Mouse (Mus musculus) limb, embryonic 11.5 days (tissue): ENCODE measurements around the gene Cdc42ep2. TPM values are rescaled to one million over a fixed set of nuclear protein-coding genes. Genes with fewer than 3 reads are reported as not detected.

Experiments used
- ATAC-seq: fragments of 200-750 bp; cut with Nextera tagmentation; 2 replicates; pipeline ENCODE4 v1.8.0; 2017; ENCODE audit warnings: low read depth; ENCODE audit not compliant: insufficient number of reproducible peaks, low FRiP score, low TSS enrichment
- DNase-seq: peaks from one replicate; pipeline ENCODE4 v3.0.0-alpha.2; 2015; ENCODE audit warnings: low spot score
- H3K27ac ChIP-seq: fragments of 300-500 bp; sonication (generic); replicated peaks from 2 replicates; pipeline ENCODE4 v1.5.1; 2014; ENCODE audit warnings: low read depth, mild to moderate bottlenecking, low read length
- H3K27me3 ChIP-seq: fragments of 300-500 bp; sonication (generic); 2 replicates; pipeline ENCODE4 v1.6.1; 2014; ENCODE audit warnings: mild to moderate bottlenecking, low read length, mixed read lengths; ENCODE audit not compliant: control insufficient read depth, insufficient read depth
- H3K36me3 ChIP-seq: fragments of 300-500 bp; sonication (generic); 2 replicates; pipeline ENCODE4 v1.6.1; 2014; ENCODE audit warnings: mild to moderate bottlenecking, low read length, moderate library complexity, mixed read lengths; ENCODE audit not compliant: control insufficient read depth, insufficient read depth
- H3K4me1 ChIP-seq: fragments of 300-500 bp; sonication (generic); 2 replicates; pipeline ENCODE4 v1.6.1; 2014; ENCODE audit warnings: low read length, mixed read lengths; ENCODE audit not compliant: control insufficient read depth, insufficient read depth
- H3K4me2 ChIP-seq: fragments of 300-500 bp; sonication (generic); 2 replicates; pipeline ENCODE4 v1.6.1; 2014; ENCODE audit warnings: low read depth, mild to moderate bottlenecking, moderate library complexity; ENCODE audit not compliant: severe bottlenecking
- H3K4me3 ChIP-seq: fragments of 300-500 bp; sonication (generic); 2 replicates; pipeline ENCODE4 v1.5.1; 2014; ENCODE audit warnings: low read depth, low read length
- H3K9ac ChIP-seq: fragments of 300-500 bp; sonication (generic); 2 replicates; pipeline ENCODE4 v1.6.1; 2014; ENCODE audit warnings: mild to moderate bottlenecking, low read length
- H3K9me3 ChIP-seq: fragments of 300-500 bp; sonication (generic); 2 replicates; pipeline ENCODE4 v1.6.1; 2016; ENCODE audit warnings: low read length; ENCODE audit not compliant: control insufficient read depth
- WGBS: fragments of 180-500 bp; shearing (Covaris S2); extraction: QIAGEN DNeasy Blood & Tissue Kit; methylation state at CpG from one replicate; pipeline ENCODE4 v1.1.7; 2014; 5-methylcytosine and 5-hydroxymethylcytosine counted together
- polyA plus RNA-seq: library from polyadenylated mRNA; unstranded; fragments of >200 nt; fragmentation: Nextera tagmentation; extraction: Ambion mirVana; gene quantifications from 2 replicates; pipeline ENCODE4 v1.2.1, GENCODE M21; 2014

Gene Cdc42ep2
- polyA plus RNA-seq, 1 experiment from 2014 or later = 2.2 TPM

DNA sequence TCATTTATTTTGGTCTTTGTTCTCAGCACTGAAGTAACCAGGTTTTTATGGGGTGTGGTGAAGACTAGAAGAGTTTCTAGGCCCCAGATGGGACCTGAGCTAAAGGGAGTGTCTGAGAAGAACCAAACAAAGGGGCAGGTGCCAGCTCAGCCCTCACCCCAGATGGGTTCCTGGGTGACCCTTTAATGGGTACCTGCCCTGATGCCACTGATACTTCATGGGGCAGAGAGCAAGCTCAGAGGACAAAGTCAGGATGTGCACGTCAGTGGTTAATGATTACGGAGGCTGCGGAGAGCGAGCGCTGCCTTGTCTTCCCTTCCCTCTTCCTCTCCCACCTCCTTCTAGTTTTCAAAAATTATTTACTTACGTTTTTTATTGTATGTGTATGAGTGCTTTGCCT, 43.5 kb downstream of the Cdc42ep2 start:
- no peak overlapping the region for H3K4me2 ChIP-seq
- no peaks in the 10 kb centered on the region for H3K4me1 ChIP-seq
- no peaks in the 10 kb centered on the region for H3K9me3 ChIP-seq
- H3K9ac ChIP-seq = no peak overlapping the region
- H3K27me3 ChIP-seq = no peaks in the 10 kb centered on the region
- no peak for ATAC-seq
- H3K27ac ChIP-seq = no peak overlapping the region
- H3K4me3 ChIP-seq = no peak overlapping the region
- WGBS = 91% methylated on average over 6 of the region's 6 CpGs
- no peaks in the 10 kb centered on the region for H3K36me3 ChIP-seq
- no peak for DNase-seq

- Histone ChIP-seq H3K36me3 (no peaks in the 10 kb centered on the region), H3K9ac (no peak overlapping the region), H3K4me1 (no peaks in the 10 kb centered on the region), H3K9me3 (no peaks in the 10 kb centered on the region), H3K4me2 (no peak overlapping the region), H3K27ac (no peak overlapping the region), H3K4me3 (no peak overlapping the region), H3K27me3 (no peaks in the 10 kb centered on the region)
- 92% methylated on average over 7 of the region's 7 CpGs for WGBS
- DNase-seq = no peak
- ATAC-seq = no peak
Observed at GRCm38 (mm10) chr19:5879735-5880134, 44.9 kb downstream of the Cdc42ep2 start.

GRCm38 (mm10) chr19:5878916-5879315, 45.7 kb downstream of the Cdc42ep2 start:
- H3K27me3 ChIP-seq = no peaks in the 10 kb centered on the region
- no peaks in the 10 kb centered on the region for H3K9me3 ChIP-seq
- no peaks in the 10 kb centered on the region for H3K36me3 ChIP-seq
- WGBS = 84% methylated on average over 3 of the region's 3 CpGs
- DNase-seq = no peak
- H3K4me2 ChIP-seq = no peak overlapping the region
- no peak overlapping the region for H3K9ac ChIP-seq
- no peak overlapping the region for H3K4me3 ChIP-seq
- H3K27ac ChIP-seq = no peak overlapping the region
- 0 out of 2 replicates have a peak, but pooled peaks cover 3% of the 10 kb centered on the region for H3K4me1 ChIP-seq
- no peak for ATAC-seq

DNA sequence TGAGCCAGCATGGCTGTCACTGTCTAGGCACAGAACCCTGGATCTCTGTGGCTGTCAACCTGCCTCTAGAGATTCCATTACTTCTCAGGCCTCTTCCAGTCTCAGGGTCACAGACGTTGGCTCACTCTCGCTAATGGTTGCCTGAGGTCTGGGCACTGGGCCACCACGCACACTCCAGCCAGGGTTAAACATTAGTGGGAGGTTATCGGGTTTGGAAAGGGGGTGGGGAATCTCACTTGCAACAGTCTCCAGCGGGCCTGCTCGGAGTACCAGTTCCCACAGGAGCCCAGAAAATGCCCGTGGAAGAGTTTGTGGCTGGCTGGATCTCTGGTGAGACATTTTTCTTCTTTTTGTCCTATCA, 46.3 kb downstream of the Cdc42ep2 start:
- Histone ChIP-seq H3K4me1 (0 out of 2 replicates have a peak, but pooled peaks cover 4% of the 10 kb centered on the region), H3K4me3 (no peak overlapping the region), H3K27me3 (no peaks in the 10 kb centered on the region), H3K9me3 (no peaks in the 10 kb centered on the region), H3K9ac (no peak overlapping the region), H3K27ac (no peak overlapping the region), H3K36me3 (no peaks in the 10 kb centered on the region), H3K4me2 (no peak overlapping the region)
- WGBS = 77% methylated on average over 7 of the region's 7 CpGs
- DNase-seq = no peak
- ATAC-seq = no peak

DNA sequence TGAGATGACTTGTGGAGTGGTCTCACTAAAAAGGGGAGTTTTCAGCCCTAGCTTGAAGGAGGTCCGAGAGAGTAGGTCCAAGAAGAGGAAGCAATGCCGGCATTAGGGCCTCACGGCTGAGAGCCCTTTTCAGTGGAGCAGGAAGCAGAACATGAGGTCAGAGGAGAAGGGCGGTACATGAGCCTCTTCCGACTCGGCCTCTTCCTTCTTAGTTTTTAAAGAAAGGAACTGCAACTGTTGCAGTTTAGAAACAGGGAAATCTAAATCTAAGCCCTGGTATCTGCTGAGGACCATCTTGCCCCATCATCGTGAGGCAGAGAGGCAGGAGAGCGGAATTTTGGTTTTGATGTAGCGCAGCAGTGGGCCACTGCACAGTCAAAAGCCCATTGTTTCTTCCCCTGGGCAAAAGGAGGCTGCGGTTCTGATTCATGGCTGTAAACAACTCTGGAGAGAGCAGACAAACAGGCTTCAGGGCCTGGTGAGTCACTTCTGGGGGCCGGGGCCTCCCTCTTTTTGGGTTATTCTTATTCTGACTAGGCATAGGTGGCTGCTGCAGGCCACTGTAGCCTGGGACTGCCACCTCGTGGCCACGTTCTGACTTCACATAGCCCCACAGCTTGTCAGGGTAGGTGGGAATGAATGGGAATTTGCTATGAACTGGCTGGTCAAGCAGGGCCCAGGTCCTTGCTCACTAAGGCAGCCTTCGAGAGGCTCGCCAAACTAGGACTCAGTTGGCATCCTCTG, 46.8 kb downstream of the Cdc42ep2 start, which contains the start of gene Slc25a45:
TSS of gene Slc25a45 (plus strand) at position 191 of the 744 bp plus-strand sequence.
- no peaks in the 10 kb centered on the region for H3K27me3 ChIP-seq
- no peak within 1 kb of the TSS for H3K4me2 ChIP-seq
- H3K27ac ChIP-seq = no peak within 1 kb of the TSS
- H3K36me3 ChIP-seq = no peaks in the 10 kb centered on the region
- H3K9me3 ChIP-seq = no peaks in the 10 kb centered on the region
- no peak within 1 kb of the TSS for H3K4me3 ChIP-seq
- H3K9ac ChIP-seq = peak within 1 kb of the TSS; percentile 23; the same call in 1 of the 2 replicates
- 0 out of 2 replicates have a peak, but pooled peaks cover 4% of the 10 kb centered on the region for H3K4me1 ChIP-seq
- ATAC-seq (peak; percentile 51; the same call in 1 of the 2 replicates), DNase-seq (peak; percentile 80)
- 52% methylated on average over 15 of the region's 15 CpGs for WGBS

DNA sequence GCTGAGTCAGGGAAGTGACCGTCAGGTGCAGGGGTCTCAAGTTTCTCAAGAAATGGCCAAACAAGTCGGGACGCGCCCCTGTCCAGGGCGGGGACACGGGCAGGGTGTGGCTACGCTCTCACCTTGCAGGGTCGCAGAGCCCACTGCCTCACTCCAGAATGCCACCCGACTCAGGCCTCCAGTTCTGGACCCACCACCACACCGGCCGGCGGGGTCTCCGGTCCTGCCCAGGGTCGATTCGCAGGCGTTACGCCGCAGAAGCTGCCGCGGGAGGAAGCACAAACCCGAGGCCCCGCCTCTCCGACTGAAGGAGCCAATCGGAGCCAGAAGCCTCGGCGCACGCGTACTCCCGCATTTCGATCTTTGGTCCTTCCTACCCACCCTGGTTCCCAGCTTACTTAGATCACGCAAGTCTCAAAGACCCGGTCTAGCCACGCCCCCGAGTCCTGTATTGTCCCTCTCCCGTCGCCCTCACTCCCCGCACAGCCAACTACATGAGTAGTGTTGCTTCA, 49.6 kb downstream of the Cdc42ep2 start, which contains the start of gene Frmd8:
TSS of gene Frmd8 (minus strand) at position 306 of the 512 bp plus-strand sequence.
- H3K27me3 ChIP-seq = no peaks in the 10 kb centered on the region
- no peaks in the 10 kb centered on the region for H3K9me3 ChIP-seq
- DNase-seq (peak; percentile 93), ATAC-seq (peak; percentile 82)
- H3K27ac ChIP-seq = peak within 1 kb of the TSS; percentile 43
- H3K4me2 ChIP-seq = peak within 1 kb of the TSS; percentile 68
- H3K4me3 ChIP-seq = peak within 1 kb of the TSS; percentile 57
- peaks cover 21% of the 10 kb centered on the region for H3K4me1 ChIP-seq
- H3K9ac ChIP-seq = peak within 1 kb of the TSS; percentile 64
- H3K36me3 ChIP-seq = peaks cover 6% of the 10 kb centered on the region
- WGBS = 0% methylated on average over 37 of the region's 37 CpGs

DNA sequence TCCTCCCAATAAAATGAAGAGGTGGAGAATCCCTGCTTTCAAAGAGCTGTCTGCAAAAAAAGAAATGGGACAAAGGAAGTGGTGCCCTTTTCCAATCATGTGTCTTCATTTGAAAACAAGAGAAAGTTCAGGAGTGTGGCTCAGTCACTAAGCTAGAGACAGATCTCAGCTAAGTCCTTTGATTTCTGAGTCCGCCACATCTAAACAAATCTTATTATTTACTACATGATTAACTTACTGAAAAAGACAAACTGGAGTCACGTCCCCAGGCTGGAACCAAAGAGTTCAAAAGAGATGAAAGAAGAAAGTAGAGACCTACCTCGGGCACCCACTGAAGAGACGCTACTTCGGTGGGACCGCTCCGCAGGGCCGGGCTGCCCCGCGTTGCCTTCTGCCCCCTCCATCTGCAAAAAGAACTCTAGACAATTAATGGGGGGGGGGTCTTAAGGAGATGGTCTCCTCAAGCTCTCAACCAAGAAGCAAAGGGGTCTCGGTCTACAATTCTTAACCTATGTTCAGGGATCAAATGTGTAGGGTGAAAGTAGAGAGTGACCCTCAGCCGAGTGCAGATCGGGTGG, 50.1 kb downstream of the Cdc42ep2 start:
- peak overlapping the region; percentile 38; the same call in 1 of the 2 replicates for H3K27ac ChIP-seq
- H3K4me3 ChIP-seq = peak overlapping the region; percentile 57
- WGBS = 16% methylated on average over 13 of the region's 13 CpGs
- DNase-seq (no peak), ATAC-seq (no peak)
- peaks cover 10% of the 10 kb centered on the region for H3K36me3 ChIP-seq
- H3K27me3 ChIP-seq = no peaks in the 10 kb centered on the region
- H3K9me3 ChIP-seq = no peaks in the 10 kb centered on the region
- H3K9ac ChIP-seq = peak overlapping the region; percentile 64
- peak overlapping the region; percentile 68 for H3K4me2 ChIP-seq
- H3K4me1 ChIP-seq = peaks cover 21% of the 10 kb centered on the region

DNA sequence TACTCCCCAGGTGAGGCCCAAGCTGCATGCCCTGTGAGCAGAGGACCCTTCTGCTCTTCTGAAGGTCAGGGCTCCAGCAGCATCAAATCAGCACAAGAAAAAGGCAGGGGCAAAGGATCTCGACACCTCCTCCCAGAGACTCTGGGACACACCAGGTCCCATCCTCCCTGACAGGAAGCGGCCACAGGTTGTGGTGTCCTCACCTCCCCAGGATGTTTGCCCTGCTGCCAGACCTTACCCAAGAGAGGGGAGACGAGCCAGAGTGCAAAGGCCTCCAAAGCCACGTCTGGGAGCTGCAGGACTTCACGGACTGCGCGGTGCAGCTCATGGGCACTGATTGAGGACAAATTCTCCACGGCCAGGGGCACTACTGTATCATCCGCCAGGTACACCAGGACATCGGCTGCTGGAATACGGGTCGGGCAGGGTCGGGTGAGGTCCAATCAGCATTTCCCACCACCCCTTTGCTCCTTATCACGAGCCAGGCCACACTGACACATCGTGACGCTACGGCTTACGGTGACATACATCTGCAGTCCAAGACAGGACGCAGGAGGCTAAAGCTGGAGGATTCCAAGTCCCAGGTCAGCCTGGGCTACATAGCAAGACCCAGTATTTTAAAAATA, 51.6 kb downstream of the Cdc42ep2 start:
- WGBS = 85% methylated on average over 19 of the region's 19 CpGs
- DNase-seq (no peak), ATAC-seq (no peak)
- no peak overlapping the region for H3K4me3 ChIP-seq
- no peaks in the 10 kb centered on the region for H3K27me3 ChIP-seq
- no peaks in the 10 kb centered on the region for H3K9me3 ChIP-seq
- peaks cover 12% of the 10 kb centered on the region for H3K36me3 ChIP-seq
- no peak overlapping the region for H3K9ac ChIP-seq
- peaks cover 21% of the 10 kb centered on the region for H3K4me1 ChIP-seq
- H3K4me2 ChIP-seq = no peak overlapping the region
- no peak overlapping the region for H3K27ac ChIP-seq
